Mouse (Mus musculus): Measurements from ENCODE around the gene Rbm26. TPM values are rescaled to one million over a fixed set of nuclear protein-coding genes. Genes with fewer than 3 reads are reported as not detected.

Rbm26 gene
- total RNA-seq, 2 experiments from 2014 or later = 57.8 to 63.7 TPM

- DNase-seq = no peak
These were observed 91.7 kb downstream of the Rbm26 start for GRCm38 (mm10) chr14:105085332-105085993.

- DNase-seq = no peak
These were observed 92.3 kb downstream of the Rbm26 start for GRCm38 (mm10) chr14:105084757-105085330.

- no peak for DNase-seq
These were observed 93.0 kb downstream of the Rbm26 start for GRCm38 (mm10) chr14:105084106-105084505.

GRCm38 (mm10) chr14:105074776-105075175 lies 102.4 kb downstream of the Rbm26 start:
- DNase-seq = no peak

GRCm38 (mm10) chr14:105074376-105074775 lies 102.8 kb downstream of the Rbm26 start:
- DNase-seq = no peak

- DNase-seq = no peak
These were observed 106.1 kb downstream of the Rbm26 start for GRCm38 (mm10) chr14:105071010-105071509.

GRCm38 (mm10) chr14:105070258-105071009 lies 106.7 kb downstream of the Rbm26 start:
- no peak for DNase-seq

- DNase-seq = no peak
These were observed 109.1 kb downstream of the Rbm26 start for GRCm38 (mm10) chr14:105068060-105068459.

GRCm38 (mm10) chr14:105064243-105064642 lies 112.9 kb downstream of the Rbm26 start:
- DNase-seq = no peak

GRCm38 (mm10) chr14:105061230-105061629 lies 115.9 kb downstream of the Rbm26 start:
- no peak for DNase-seq

GRCm38 (mm10) chr14:105057934-105058333 lies 119.2 kb downstream of the Rbm26 start:
- DNase-seq = no peak

Other genes starting within 250 kb of the Rbm26 start
- gene Ndfip2, start 81.2 kb upstream of the Rbm26 start, total RNA-seq (2021) = 10 to 100 TPM; 82.1 to 87.4 TPM

Data from layer of hippocampus, postnatal 36 days (tissue).